Mouse (Mus musculus): ENCODE data around the gene Mast4. TPM values are rescaled to one million over a fixed set of nuclear protein-coding genes. Genes with fewer than 3 reads are reported as not detected.

Gene Mast4
- polyA plus RNA-seq, 1 experiment from 2014 or later = 2.8 TPM

DNA sequence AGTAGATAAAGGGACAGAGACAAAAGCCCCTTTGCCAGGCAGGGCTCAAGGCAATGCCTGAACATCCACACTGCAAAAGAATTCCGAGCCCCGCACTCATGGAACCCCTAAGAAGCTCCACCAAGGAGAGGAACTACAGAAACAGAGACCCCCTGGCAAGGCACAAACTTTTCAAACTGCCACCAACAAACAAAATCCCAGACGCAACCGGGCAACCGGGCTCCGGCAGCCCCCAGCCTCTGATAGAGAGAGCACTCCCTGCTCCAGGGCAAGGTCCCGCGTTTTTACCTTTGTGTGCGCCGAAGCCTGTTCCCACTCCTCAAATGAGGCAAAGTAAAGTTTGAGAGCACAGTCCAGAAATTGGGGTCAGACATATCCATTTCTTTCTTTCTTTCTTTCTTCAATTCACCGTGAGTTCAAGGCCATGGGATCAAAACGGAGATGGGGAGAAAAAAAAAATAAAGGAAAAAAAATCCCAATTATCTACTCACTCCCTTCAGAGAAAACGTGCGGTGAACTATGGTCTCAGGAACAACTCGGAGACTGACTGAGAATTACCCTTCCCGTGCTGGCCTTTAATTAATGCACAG lies 428.8 kb downstream of the Mast4 start:
- Histone ChIP-seq H3K9ac (replicated peaks) (peak overlapping the region; percentile 70), H3K9me3 (ENCODE audit: low read length) (no peaks in the 10 kb centered on the region), H3K36me3 (replicated peaks; ENCODE audit: insufficient read depth, low read length) (no peaks in the 10 kb centered on the region), H3K4me1 (ENCODE audit: insufficient read depth) (peaks cover 12% of the 10 kb centered on the region), H3K27ac (ENCODE audit: low read depth) (peak overlapping the region; percentile 82), H3K4me2 (ENCODE audit: low read depth, low read length) (peak overlapping the region; percentile 91), H3K27me3 (ENCODE audit: insufficient read depth, low read length) (no peaks in the 10 kb centered on the region), H3K4me3 (ENCODE audit: low read depth, low read length) (peak overlapping the region; percentile 62)
- WGBS (ENCODE audit: insufficient replicate concordance) = 2% methylated on average over 16 of the region's 16 CpGs
- no peak for DNase-seq
- TF ChIP-seq EP300 (IDR thresholded peaks at IDR 0.05; ENCODE audit: low read depth) (no peak), CTCF (IDR thresholded peaks at IDR 0.05; ENCODE audit: low read depth) (no peak)
- no peak for ATAC-seq

DNA sequence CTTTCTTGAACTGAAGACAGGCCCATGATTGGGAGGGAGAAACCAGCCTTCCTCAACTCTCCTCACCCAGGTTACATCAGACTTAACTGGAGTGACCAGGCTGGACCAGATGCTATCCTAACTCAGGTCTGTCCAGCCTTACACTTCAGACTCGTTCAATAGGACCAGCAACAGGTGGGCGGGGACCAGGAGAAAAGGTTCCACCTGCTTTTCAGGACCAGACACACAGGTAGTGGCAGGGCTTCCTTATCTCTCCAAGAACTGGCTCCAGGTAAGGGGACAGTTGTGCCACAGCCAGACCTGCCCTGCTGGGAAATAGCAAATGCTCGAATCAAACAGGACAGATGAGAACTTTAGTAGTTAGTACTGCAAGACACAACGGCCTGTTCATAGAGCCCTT lies 430.6 kb downstream of the Mast4 start:
- no peaks in the 10 kb centered on the region for H3K27me3 ChIP-seq (ENCODE audit: insufficient read depth, low read length)
- TF ChIP-seq EP300 (IDR thresholded peaks at IDR 0.05; ENCODE audit: low read depth) = no peak
- TF ChIP-seq CTCF (IDR thresholded peaks at IDR 0.05; ENCODE audit: low read depth) = no peak
- DNase-seq (no peak), ATAC-seq (no peak)
- peaks cover 18% of the 10 kb centered on the region for H3K4me1 ChIP-seq (ENCODE audit: insufficient read depth)
- H3K4me3 ChIP-seq (ENCODE audit: low read depth, low read length) = no peak overlapping the region
- no peak overlapping the region for H3K27ac ChIP-seq (ENCODE audit: low read depth)
- 75% methylated on average over 4 of the region's 4 CpGs for WGBS (ENCODE audit: insufficient replicate concordance)
- no peaks in the 10 kb centered on the region for H3K36me3 ChIP-seq (replicated peaks; ENCODE audit: insufficient read depth, low read length)
- no peaks in the 10 kb centered on the region for H3K9me3 ChIP-seq (ENCODE audit: low read length)
- no peak overlapping the region for H3K9ac ChIP-seq (replicated peaks)
- no peak overlapping the region for H3K4me2 ChIP-seq (ENCODE audit: low read depth, low read length)

DNA sequence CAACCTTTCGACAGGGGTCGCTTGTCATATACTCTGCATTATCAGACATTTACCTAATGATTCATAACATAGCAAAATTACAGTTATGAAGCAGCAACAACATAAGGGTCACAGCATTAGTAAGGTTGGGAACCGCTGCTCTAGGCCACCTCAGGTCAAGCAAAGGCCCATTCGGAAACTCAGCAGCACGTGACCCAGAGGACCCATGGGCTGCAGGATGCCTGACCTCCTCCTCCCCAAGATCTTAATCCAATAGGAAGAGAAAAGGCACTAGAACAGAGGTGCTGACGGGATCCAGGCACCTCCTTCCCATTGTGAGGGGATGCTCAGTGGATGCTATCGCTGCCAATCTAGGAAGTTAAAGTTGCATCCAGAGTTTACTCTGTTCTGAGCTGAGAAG lies 432.2 kb downstream of the Mast4 start:
- Histone ChIP-seq H3K36me3 (replicated peaks; ENCODE audit: insufficient read depth, low read length) (no peaks in the 10 kb centered on the region), H3K4me2 (ENCODE audit: low read depth, low read length) (no peak overlapping the region), H3K27me3 (ENCODE audit: insufficient read depth, low read length) (no peaks in the 10 kb centered on the region), H3K4me1 (ENCODE audit: insufficient read depth) (peaks cover 18% of the 10 kb centered on the region), H3K9ac (replicated peaks) (no peak overlapping the region), H3K27ac (ENCODE audit: low read depth) (no peak overlapping the region), H3K4me3 (ENCODE audit: low read depth, low read length) (no peak overlapping the region), H3K9me3 (ENCODE audit: low read length) (no peaks in the 10 kb centered on the region)
- WGBS (ENCODE audit: insufficient replicate concordance) = 85% methylated on average over 7 of the region's 7 CpGs
- ATAC-seq = no peak
- DNase-seq = no peak
- TF ChIP-seq CTCF (IDR thresholded peaks at IDR 0.05; ENCODE audit: low read depth) = no peak
- no peak for TF ChIP-seq EP300 (IDR thresholded peaks at IDR 0.05; ENCODE audit: low read depth)

DNA sequence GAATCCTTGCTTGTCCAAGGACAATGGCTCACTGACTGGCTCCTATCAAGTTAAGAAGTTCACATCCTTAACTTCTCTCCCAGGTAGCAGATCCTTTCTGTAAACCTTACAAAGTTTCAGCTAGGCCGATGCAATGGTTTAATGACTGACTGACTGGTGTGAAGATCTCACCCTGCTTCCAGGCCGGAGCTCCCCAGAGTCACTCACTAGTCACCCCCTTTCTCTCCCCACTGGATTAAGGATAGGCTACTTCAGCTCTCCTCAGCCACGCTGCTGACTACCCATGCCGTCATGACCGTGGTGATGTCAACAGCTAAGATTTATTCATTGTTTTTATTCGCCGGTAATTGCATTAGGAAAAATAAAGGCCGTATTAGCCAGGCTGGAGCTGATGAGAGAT lies 433.8 kb downstream of the Mast4 start:
- H3K9ac ChIP-seq (replicated peaks) = no peak overlapping the region
- H3K4me1 ChIP-seq (ENCODE audit: insufficient read depth) = peaks cover 15% of the 10 kb centered on the region
- ATAC-seq (no peak), DNase-seq (no peak)
- H3K9me3 ChIP-seq (ENCODE audit: low read length) = no peaks in the 10 kb centered on the region
- H3K27me3 ChIP-seq (ENCODE audit: insufficient read depth, low read length) = no peaks in the 10 kb centered on the region
- H3K4me2 ChIP-seq (ENCODE audit: low read depth, low read length) = no peak overlapping the region
- TF ChIP-seq CTCF (IDR thresholded peaks at IDR 0.05; ENCODE audit: low read depth) (no peak), EP300 (IDR thresholded peaks at IDR 0.05; ENCODE audit: low read depth) (no peak)
- H3K36me3 ChIP-seq (replicated peaks; ENCODE audit: insufficient read depth, low read length) = no peaks in the 10 kb centered on the region
- H3K4me3 ChIP-seq (ENCODE audit: low read depth, low read length) = no peak overlapping the region
- 79% methylated on average over 8 of the region's 8 CpGs for WGBS (ENCODE audit: insufficient replicate concordance)
- no peak overlapping the region for H3K27ac ChIP-seq (ENCODE audit: low read depth)

DNA sequence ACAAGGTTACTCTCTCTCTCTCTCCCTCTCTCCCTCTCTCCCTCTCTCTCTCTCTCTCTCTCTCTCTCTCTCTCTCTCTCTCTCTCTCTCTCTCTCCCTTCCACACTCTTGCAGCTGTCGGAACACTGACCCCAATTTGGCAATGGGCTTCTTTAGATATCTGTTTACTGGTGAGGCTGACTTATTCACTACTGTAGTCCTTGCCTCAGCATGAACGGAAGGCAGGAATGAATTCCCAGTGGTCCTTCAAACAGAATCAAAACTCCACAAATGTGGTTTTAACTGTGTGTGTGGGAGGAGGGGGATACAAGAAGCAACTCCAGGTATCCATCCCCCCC lies 434.2 kb downstream of the Mast4 start:
- WGBS (ENCODE audit: insufficient replicate concordance) = 65% methylated on average over 2 of the region's 2 CpGs
- H3K9ac ChIP-seq (replicated peaks) = no peak overlapping the region
- H3K4me2 ChIP-seq (ENCODE audit: low read depth, low read length) = no peak overlapping the region
- DNase-seq (no peak), ATAC-seq (no peak)
- H3K9me3 ChIP-seq (ENCODE audit: low read length) = no peaks in the 10 kb centered on the region
- H3K4me1 ChIP-seq (ENCODE audit: insufficient read depth) = peaks cover 15% of the 10 kb centered on the region
- TF ChIP-seq CTCF (IDR thresholded peaks at IDR 0.05; ENCODE audit: low read depth) (no peak), EP300 (IDR thresholded peaks at IDR 0.05; ENCODE audit: low read depth) (no peak)
- H3K27ac ChIP-seq (ENCODE audit: low read depth) = no peak overlapping the region
- no peaks in the 10 kb centered on the region for H3K36me3 ChIP-seq (replicated peaks; ENCODE audit: insufficient read depth, low read length)
- H3K4me3 ChIP-seq (ENCODE audit: low read depth, low read length) = no peak overlapping the region
- no peaks in the 10 kb centered on the region for H3K27me3 ChIP-seq (ENCODE audit: insufficient read depth, low read length)

DNA sequence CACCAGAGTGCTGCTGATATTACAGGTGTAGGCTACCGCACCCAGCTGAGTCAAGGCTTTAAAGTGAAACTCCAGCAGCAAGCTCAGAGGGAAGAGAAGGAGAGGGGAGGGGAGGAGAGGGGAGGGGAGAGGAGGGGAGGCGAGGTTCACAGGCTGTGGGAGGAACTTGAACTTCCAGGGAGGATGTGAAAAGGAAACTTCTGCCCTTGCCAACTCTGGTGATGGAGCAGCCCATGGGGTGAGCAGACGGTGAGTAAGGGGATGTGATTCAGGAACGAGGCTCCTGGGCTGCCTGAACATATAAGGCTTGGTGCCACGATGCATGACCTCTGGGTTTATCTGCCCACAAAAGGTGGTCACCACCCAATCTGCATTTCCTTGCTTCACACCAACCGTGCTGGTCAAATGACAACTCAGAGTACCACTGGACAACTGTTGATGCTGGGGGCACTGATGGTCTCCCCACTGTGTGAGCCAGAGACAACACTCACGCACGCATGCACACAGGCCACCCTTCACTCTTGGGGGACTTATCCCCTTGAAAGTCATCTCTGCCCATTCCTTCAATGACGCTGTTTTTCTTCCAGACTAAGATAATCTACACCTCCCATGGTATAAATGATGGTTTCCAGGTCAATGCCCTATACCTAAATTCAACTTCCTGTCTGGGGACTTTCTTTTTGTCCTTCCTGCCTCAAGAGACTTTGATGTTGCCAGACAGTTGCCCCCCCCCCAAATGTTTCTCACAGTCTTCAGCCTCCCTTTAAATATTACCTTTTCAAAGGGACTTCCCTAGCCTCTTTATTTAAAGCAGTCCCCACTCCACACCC lies 434.8 kb downstream of the Mast4 start:
- DNase-seq = no peak
- peaks cover 19% of the 10 kb centered on the region for H3K4me1 ChIP-seq (ENCODE audit: insufficient read depth)
- H3K9ac ChIP-seq (replicated peaks) = no peak overlapping the region
- peak overlapping the region; percentile 56; the same call in 1 of the 2 replicates for H3K27ac ChIP-seq (ENCODE audit: low read depth)
- H3K4me2 ChIP-seq (ENCODE audit: low read depth, low read length) = 0 out of 2 replicates have a peak overlapping the region, but pooled peaks have one; percentile 11
- H3K9me3 ChIP-seq (ENCODE audit: low read length) = no peaks in the 10 kb centered on the region
- 45% methylated on average over 9 of the region's 9 CpGs for WGBS (ENCODE audit: insufficient replicate concordance)
- peak; percentile 19; the same call in 1 of the 2 replicates for ATAC-seq
- H3K4me3 ChIP-seq (ENCODE audit: low read depth, low read length) = no peak overlapping the region
- H3K36me3 ChIP-seq (replicated peaks; ENCODE audit: insufficient read depth, low read length) = no peaks in the 10 kb centered on the region
- no peaks in the 10 kb centered on the region for H3K27me3 ChIP-seq (ENCODE audit: insufficient read depth, low read length)
- TF ChIP-seq CTCF (IDR thresholded peaks at IDR 0.05; ENCODE audit: low read depth) = no peak
